Mouse (Mus musculus) thymus, adult 18-20 months (tissue): ENCODE results near the gene Tenm4.

Experiments used
- DNase-seq, 2 experiments: peaks; one replicate each; pipeline ENCODE4 v3.0.0; 2022; ENCODE audit warnings: mixed read lengths in 2 of 2

Tenm4 gene

GRCm38 (mm10) chr7:96414290-96415055 is 243.4 kb downstream of the Tenm4 start:
- no peak for DNase-seq

- no peak for DNase-seq
These were observed 246.4 kb downstream of the Tenm4 start for GRCm38 (mm10) chr7:96417251-96418004.

- no peak for DNase-seq
These were observed 247.1 kb downstream of the Tenm4 start for GRCm38 (mm10) chr7:96418146-96418545.

- no peak for DNase-seq
These were observed 249.0 kb downstream of the Tenm4 start for GRCm38 (mm10) chr7:96420045-96420444.

GRCm38 (mm10) chr7:96420926-96421605 is 250.0 kb downstream of the Tenm4 start:
- DNase-seq = no peak

- DNase-seq = no peak
These were observed 255.9 kb downstream of the Tenm4 start for GRCm38 (mm10) chr7:96426954-96427353.

GRCm38 (mm10) chr7:96433307-96433706 is 262.3 kb downstream of the Tenm4 start:
- no peak for DNase-seq

- no peak for DNase-seq
These were observed 267.3 kb downstream of the Tenm4 start for GRCm38 (mm10) chr7:96438392-96438791.

- no peak for DNase-seq
These were observed 269.2 kb downstream of the Tenm4 start for GRCm38 (mm10) chr7:96440161-96440707.

GRCm38 (mm10) chr7:96445771-96446170 is 274.7 kb downstream of the Tenm4 start:
- no peak for DNase-seq

- no peak for DNase-seq
These were observed 276.9 kb downstream of the Tenm4 start for GRCm38 (mm10) chr7:96447806-96448397.

- no peak for DNase-seq
These were observed 284.9 kb downstream of the Tenm4 start for GRCm38 (mm10) chr7:96455957-96456356.

- no peak for DNase-seq
These were observed 285.6 kb downstream of the Tenm4 start for GRCm38 (mm10) chr7:96456618-96457017.

GRCm38 (mm10) chr7:96457891-96458290 is 286.8 kb downstream of the Tenm4 start:
- DNase-seq = no peak

- DNase-seq = no peak
These were observed 287.9 kb downstream of the Tenm4 start for GRCm38 (mm10) chr7:96458992-96459391.

GRCm38 (mm10) chr7:96466761-96467160 is 295.7 kb downstream of the Tenm4 start:
- no peak for DNase-seq

- no peak for DNase-seq
These were observed 299.8 kb downstream of the Tenm4 start for GRCm38 (mm10) chr7:96470821-96471220.

- no peak for DNase-seq
These were observed 303.6 kb downstream of the Tenm4 start for GRCm38 (mm10) chr7:96474560-96475089.

- no peak for DNase-seq
These were observed 306.1 kb downstream of the Tenm4 start for GRCm38 (mm10) chr7:96476987-96477613.

- no peak for DNase-seq
These were observed 308.1 kb downstream of the Tenm4 start for GRCm38 (mm10) chr7:96479139-96479538.

GRCm38 (mm10) chr7:96480351-96480983 is 309.4 kb downstream of the Tenm4 start:
- DNase-seq = no peak

GRCm38 (mm10) chr7:96482953-96483352 is 311.9 kb downstream of the Tenm4 start:
- no peak for DNase-seq
